Mouse (Mus musculus) CD4-positive naive resting alpha-beta T cell, adult 57 days (primary cell): ENCODE measurements around the gene Lgals2. TPM values are rescaled to one million over a fixed set of nuclear protein-coding genes. Genes with fewer than 3 reads are reported as not detected.

Experiments used
- total RNA-seq: library from RNA; stranded (reverse); gene quantifications from one replicate; pipeline ENCODE4 v1.2.4, GENCODE M21; 2023

The Lgals2 gene
- total RNA-seq: 3.3 TPM

GRCm38 (mm10) chr15:78855303-78855965 is at the start of gene Lgals2:
Lgals2 (minus strand) TSS chr15:78855529.

GRCm38 (mm10) chr15:78899740-78900584 is 44.6 kb upstream of the Lgals2 start, which contains the start of gene Sh3bp1:
Sh3bp1 (plus strand) TSS chr15:78899768.

GRCm38 (mm10) chr15:78899409-78899739 is 44.0 kb upstream of the Lgals2 start, which contains the start of gene Gm49510:
Gm49510 (plus strand) TSS chr15:78899667.

GRCm38 (mm10) chr15:78876991-78877809 is 21.9 kb upstream of the Lgals2 start, which contains the start of gene Gga1:
Gga1 (plus strand) TSS chr15:78877190.

GRCm38 (mm10) chr15:78842371-78843163 is 12.8 kb downstream of the Lgals2 start, which contains the start of gene Cdc42ep1:
Cdc42ep1 (plus strand) TSS chr15:78842624.

GRCm38 (mm10) chr15:78802776-78803391 is 52.4 kb downstream of the Lgals2 start, which contains the start of gene Card10:
Card10 (minus strand) TSS chr15:78803042.

Other genes starting within 250 kb of the Lgals2 start
- gene Elfn2, start 136.8 kb downstream of the Lgals2 start, total RNA-seq: 2.6 TPM
- 125 TPM for gene Mfng, start 82.1 kb downstream of the Lgals2 start, total RNA-seq
- 0.56 TPM for gene Card10, start 52.5 kb downstream of the Lgals2 start, total RNA-seq
- 0.65 TPM for gene Cdc42ep1, start 12.9 kb downstream of the Lgals2 start, total RNA-seq
- gene Gga1, start 21.7 kb upstream of the Lgals2 start, total RNA-seq: 84.3 TPM
- not detected for gene Gm49510, start 44.1 kb upstream of the Lgals2 start, total RNA-seq
- 241 TPM for gene Sh3bp1, start 44.2 kb upstream of the Lgals2 start, total RNA-seq
- 13.7 TPM for gene Pdxp, start 58.4 kb upstream of the Lgals2 start, total RNA-seq
- 63.1 TPM for gene Lgals1, start 71.2 kb upstream of the Lgals2 start, total RNA-seq
- 58.9 TPM for gene Nol12, start 79.4 kb upstream of the Lgals2 start, total RNA-seq
- gene Triobp, start 92.2 kb upstream of the Lgals2 start, total RNA-seq: 40.0 TPM
- 5.8 TPM for gene H1f0, start 172.9 kb upstream of the Lgals2 start, total RNA-seq
- not detected for gene Galr3, start 186.4 kb upstream of the Lgals2 start, total RNA-seq
- 27.3 TPM for gene Ankrd54, start 207.4 kb upstream of the Lgals2 start, total RNA-seq
- 118 TPM for gene Eif3l, start 219.7 kb upstream of the Lgals2 start, total RNA-seq